Mouse (Mus musculus): ENCODE data around the gene Crnkl1.
"Not testable (repeated sequence)": the region's sequence is repeated elsewhere in the genome, so short reads cannot be mapped to it uniquely, and the experiment has no call there.

Crnkl1 gene

GRCm38 (mm10) chr2:145920941-145921650 lies 13.7 kb downstream of the Crnkl1 start:
- no peak for DNase-seq (ENCODE audit: low spot score)

GRCm38 (mm10) chr2:145905884-145906283 lies 28.9 kb downstream of the Crnkl1 start:
- DNase-seq (ENCODE audit: low spot score): not testable (repeated sequence)

GRCm38 (mm10) chr2:145905156-145905555 lies 29.7 kb downstream of the Crnkl1 start:
- DNase-seq (ENCODE audit: low spot score): no peak

- DNase-seq (ENCODE audit: low spot score): no peak
Observed at GRCm38 (mm10) chr2:145903983-145904616, 30.7 kb downstream of the Crnkl1 start.

GRCm38 (mm10) chr2:145903061-145903901 lies 31.5 kb downstream of the Crnkl1 start:
- DNase-seq (ENCODE audit: low spot score): peak; percentile 95

GRCm38 (mm10) chr2:145901861-145902260 lies 33.0 kb downstream of the Crnkl1 start, which contains the start of gene Naa20:
Gene Naa20, plus strand, starts transcription at chr2:145902099.
- no peak for DNase-seq (ENCODE audit: low spot score)

GRCm38 (mm10) chr2:145900318-145900717 lies 34.5 kb downstream of the Crnkl1 start:
- DNase-seq (ENCODE audit: low spot score): not testable (repeated sequence)

GRCm38 (mm10) chr2:145898106-145898505 lies 36.7 kb downstream of the Crnkl1 start:
- DNase-seq (ENCODE audit: low spot score): no peak

- no peak for DNase-seq (ENCODE audit: low spot score)
Observed at GRCm38 (mm10) chr2:145893756-145894155, 41.1 kb downstream of the Crnkl1 start.

- no peak for DNase-seq (ENCODE audit: low spot score)
Observed at GRCm38 (mm10) chr2:145890571-145890970, 44.2 kb downstream of the Crnkl1 start.

- no peak for DNase-seq (ENCODE audit: low spot score)
Observed at GRCm38 (mm10) chr2:145888766-145889480, 45.9 kb downstream of the Crnkl1 start.

GRCm38 (mm10) chr2:145887937-145888765 lies 46.7 kb downstream of the Crnkl1 start:
- DNase-seq (ENCODE audit: low spot score): peak; percentile 52

- no peak for DNase-seq (ENCODE audit: low spot score)
Observed at GRCm38 (mm10) chr2:145884913-145885785, 49.7 kb downstream of the Crnkl1 start.

- peak; percentile 40 for DNase-seq (ENCODE audit: low spot score)
Observed at GRCm38 (mm10) chr2:145884036-145884912, 50.5 kb downstream of the Crnkl1 start.

GRCm38 (mm10) chr2:145882398-145882797 lies 52.4 kb downstream of the Crnkl1 start:
- peak; percentile 34 for DNase-seq (ENCODE audit: low spot score)

- DNase-seq (ENCODE audit: low spot score): no peak
Observed at GRCm38 (mm10) chr2:145881932-145882331, 52.9 kb downstream of the Crnkl1 start.

GRCm38 (mm10) chr2:145880887-145881747 lies 53.7 kb downstream of the Crnkl1 start:
- peak; percentile 69 for DNase-seq (ENCODE audit: low spot score)

GRCm38 (mm10) chr2:145877191-145877590 lies 57.6 kb downstream of the Crnkl1 start:
- no peak for DNase-seq (ENCODE audit: low spot score)
